Mouse (Mus musculus) liver, postnatal 0 days (tissue): ENCODE measurements around the gene Ssc4d.

Experiments
- CTCF ChIP-seq: sonication (generic); IDR thresholded peaks from 2 replicates; pipeline ENCODE4 v1.5.1; 2016; ENCODE audit warnings: antibody characterized with exemption, low read depth
- EP300 ChIP-seq: IDR thresholded peaks from 2 replicates; pipeline ENCODE4 v1.6.1; 2016; ENCODE audit warnings: antibody characterized with exemption, low read depth, mild to moderate bottlenecking

DNA sequence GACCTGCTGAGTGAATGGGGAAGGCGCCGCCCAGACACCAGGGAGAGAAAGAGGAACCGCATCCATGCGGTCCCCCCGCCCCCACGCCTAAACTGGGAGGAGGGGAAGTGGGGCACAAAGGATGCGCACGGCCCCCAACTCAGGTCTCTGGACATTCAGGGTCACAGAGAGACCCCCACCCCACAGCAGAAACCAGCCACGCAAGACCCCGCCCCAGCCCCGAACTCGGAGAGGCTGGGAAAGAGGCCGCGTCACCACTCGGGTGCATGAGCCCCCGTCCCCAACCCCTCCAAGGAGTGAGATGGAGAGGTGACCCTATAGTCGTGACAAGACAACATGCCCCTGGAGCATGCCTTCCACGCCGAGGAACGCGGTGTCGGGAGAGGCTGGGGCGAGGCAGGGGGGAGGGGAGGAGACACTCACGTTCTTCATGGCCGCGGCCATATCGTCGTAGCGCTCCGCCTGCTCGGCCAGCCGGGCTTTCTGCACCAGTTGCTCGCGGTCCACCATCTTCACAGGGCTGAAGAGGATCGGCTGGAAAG, 40.4 kb downstream of the Ssc4d start:
- TF ChIP-seq EP300 (no peak), CTCF (no peak)
